Mouse (Mus musculus): ENCODE results near the gene Bicdl2.

Bicdl2 gene

DNA sequence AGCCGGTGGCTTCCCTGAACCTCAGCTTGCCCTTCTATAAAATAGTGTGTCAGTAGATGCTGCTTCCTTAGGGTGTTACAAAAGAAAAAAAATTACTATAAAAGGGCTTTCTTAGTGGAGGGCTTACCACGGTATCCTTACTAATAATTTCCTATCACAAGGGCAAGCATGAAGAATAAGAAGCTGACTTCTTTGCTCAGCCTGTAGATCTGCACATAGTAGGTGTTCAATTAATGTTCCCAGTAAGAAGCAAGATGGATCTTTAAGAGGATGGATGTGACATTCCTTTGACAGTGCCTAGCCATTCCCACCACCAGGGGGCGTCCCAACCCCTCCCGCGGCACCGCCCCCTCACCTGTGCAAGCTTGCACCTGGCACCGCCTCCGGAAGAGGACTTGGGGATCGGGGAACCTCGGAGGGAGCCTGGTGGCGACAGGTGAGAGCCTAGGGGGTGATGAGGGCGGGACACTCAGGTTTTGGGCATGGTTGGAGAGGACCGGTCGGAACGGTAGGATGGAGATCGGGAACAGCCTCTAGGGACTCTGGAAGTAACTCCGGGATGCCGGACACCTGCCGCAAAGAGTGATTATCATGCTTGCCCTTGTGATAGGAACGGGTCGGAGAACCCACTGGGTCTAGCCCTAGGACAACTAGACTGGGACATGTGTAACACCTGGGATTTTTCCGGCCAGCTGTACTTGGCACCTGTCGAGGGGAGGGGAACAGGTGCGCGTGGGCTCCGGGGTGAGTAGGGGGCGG, at the start of gene Bicdl2:
Gene Bicdl2 (plus strand): TSS at position 390 of the 759 bp plus-strand sequence.
- DNase-seq (ENCODE audit: low read depth in 1 of 2, low spot score in 2 of 2), result no peak

DNA sequence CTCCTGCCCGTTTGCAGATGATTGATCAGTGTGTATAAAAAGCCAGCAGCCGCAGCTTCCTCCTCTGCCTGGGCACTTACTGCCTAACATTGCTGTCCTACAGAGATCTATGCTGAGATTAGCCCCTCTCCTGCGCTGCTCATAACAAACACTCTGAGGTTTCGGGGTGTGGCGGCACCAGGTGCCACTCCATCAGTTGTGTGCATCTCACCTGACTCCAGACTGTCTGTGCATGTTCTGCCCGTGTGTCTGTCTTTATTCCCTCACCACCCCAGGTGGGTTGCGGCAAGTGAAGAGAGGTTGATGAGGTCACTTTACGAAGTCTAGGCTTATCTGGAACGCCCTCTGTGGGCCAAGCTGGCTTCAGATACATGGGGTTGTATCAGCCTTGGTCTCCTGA, 43.2 kb upstream of the Bicdl2 start:
- no peak for DNase-seq (ENCODE audit: low read depth in 1 of 2, low spot score in 2 of 2)

DNA sequence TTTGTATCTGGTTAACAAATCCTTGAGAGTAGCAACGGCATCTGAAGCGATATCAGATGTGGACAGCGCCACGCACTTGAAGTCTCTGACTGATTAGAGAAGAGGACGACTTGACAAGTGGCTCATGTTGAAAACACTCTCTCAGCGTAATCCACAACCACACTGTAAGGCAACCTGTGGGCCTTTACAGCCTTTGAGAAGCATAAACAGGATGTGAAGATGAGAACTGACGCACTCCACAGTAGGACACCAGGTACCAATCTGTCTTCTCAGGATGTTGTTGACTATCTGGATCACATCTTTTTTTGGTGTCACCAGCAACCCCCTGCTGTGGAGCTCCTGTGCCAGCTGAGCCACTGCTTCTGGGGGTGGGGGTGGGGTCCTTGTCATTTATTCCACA, 40.0 kb upstream of the Bicdl2 start:
- no peak for DNase-seq (ENCODE audit: low read depth in 1 of 2, low spot score in 2 of 2)

DNA sequence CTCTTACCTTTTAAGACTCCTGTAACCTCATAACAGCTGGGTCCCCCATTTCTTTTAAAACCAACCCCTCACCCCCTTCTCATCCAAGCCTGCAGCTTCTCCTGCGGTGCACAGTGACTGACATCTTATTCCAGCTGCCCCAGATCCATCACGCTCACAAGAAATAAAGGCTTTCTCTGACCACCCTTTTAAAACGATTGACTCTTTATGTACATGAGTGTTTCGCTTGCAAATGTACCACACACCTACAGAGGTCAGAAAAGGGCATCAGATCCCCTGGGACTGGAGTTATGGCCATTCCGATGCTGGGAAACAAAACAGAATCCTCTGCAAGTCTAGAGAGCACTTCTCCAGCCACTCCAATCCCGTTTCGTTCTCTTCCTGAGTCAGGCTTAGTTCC, 32.5 kb upstream of the Bicdl2 start:
- no peak for DNase-seq (ENCODE audit: low read depth in 1 of 2, low spot score in 2 of 2)

DNA sequence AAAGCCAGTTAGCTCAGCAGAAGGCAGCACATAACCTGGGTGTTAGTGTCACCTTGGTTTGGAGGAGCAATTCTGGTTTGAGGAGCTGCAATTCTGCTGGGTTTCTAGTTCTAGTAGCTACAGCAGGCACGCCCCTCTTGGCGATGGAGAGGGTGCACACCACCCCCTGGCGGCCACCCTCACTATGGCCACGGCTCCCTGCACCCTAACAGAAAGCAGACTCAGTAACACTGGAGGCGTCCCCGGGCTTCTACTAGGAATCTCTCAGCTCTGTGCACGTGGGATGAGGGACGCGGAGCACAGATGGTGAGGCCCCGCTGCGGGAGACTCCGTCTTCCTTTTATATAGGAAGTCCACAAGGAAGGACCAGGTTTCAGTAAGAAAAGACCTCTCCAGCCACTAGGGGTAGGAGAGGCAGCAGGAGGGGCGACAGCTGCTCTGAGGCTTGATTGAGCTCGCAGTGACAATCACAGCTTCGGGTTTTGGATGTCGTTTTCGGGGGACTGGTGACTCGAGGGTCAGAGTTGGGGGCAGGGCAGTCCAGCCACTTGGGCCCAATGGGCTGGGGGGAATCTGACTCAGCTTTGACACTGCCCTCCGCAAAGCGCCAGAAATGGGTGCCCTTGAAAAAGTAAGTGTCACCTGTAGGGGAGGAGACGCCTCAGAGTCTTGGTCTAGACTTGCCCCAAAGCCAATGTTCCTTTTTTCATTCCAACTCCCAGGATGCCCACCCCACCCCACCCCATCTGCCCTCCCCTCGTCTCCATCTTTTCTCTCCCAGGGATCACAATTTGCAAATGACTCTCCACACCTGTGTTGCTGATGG, 29.9 kb upstream of the Bicdl2 start:
- DNase-seq (ENCODE audit: low read depth in 1 of 2, low spot score in 2 of 2), result peak; percentile 24 to 58

DNA sequence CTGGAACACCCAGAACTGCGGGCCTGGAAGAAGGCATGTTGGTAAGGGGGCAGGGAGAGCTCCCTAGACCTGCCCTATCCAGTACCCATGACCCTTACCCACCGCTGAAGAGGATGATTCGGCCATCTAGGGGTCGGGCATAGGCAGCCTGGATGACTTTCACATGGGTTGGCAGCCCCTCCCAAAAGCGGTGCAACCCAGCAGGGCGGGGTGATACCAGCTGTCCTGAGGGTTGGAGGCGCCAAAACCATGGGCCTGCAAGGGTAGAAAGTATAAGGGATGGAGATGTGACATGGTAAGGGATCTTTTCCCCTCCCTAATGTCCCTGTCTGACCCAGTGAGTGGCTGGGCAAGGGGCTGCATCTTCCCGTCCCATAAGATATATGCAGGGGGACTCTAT, 29.1 kb upstream of the Bicdl2 start:
- no peak for DNase-seq (ENCODE audit: low read depth in 1 of 2, low spot score in 2 of 2)

DNA sequence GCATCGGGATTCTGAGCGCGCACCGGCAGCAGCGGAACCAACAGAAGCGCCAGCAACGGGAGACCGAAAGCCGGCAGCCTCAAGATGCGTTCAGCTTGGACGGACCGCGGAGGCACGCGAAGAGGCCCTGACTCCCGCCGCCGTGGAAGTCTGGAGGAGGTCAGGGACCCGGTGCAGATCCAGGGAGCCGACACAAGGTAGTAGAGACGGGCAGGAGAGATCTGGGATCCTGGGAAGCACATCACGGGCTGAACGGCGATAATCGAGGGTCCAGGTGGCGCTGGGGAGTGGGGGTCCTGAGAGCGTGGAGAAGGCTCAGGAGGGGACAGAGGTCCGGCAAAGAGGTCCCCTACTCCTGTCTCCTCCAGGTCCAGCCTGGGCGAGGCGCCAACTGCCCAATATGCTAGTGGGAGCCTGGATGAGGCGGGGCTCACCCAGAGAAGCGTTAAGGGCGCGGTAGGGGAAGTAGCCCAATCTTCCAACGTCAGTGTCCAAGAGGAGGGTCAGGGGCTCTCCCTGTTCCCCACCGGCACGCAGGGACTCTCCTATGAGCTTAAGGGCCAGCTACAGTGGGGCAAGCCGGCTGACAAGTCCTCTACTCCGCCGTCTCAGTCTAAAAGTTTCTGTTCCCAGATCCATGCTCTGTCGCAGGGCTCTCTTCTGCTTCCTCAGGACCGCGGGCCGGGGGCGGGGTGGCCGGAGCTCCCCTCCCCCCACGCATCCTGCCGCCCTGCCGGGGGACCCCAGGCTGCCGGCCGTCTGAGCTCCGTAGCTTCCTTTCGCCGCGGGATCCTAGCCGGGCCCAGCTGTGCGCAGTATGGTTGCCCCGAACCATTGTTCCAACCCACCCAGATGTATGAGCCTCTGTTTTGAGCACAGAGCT, 15.5 kb upstream of the Bicdl2 start, which contains the start of gene Mmp25:
Gene Mmp25 (minus strand): TSS at position 665 of the 883 bp plus-strand sequence.
- no peak for DNase-seq (ENCODE audit: low read depth in 1 of 2, low spot score in 2 of 2)

DNA sequence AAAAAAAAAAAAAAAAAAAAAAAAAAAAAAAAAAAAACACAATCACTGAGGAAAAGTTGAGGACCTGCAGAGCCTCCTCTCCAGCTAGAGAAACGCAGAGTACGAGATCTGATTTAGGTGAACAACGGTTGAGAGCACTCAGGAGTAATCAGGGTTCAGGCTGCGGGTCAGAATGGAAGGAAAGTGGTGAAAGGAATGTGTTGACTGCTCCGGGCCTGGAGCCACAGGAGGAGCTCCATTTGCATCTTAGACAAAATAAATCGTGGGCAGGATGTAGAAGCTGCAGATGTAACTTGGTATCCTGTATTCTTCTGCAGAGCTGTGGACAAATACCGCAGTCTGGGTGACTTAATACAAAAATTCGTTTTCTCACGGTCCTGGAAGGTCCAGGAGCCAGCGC, 14.4 kb upstream of the Bicdl2 start:
- DNase-seq (ENCODE audit: low read depth in 1 of 2, low spot score in 2 of 2), result no peak

DNA sequence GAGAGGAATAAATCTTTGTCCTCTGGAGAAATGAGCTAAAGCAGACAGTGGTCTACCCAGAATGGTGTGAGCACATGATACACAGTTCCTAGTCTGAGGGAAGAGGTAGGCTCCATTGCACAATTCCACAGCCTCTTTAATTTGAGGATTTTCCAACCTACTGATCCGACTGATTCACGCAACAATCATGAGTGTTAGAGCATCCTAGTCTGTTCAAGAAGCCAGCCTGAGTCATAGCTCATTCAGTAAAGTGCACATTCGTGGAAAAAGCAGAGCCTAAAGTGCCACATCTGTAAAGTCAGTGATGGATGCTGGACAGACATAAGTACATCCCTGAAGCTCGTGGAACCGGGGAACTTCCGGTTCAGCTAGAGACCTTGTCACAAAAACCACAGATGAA, 8.9 kb upstream of the Bicdl2 start:
- DNase-seq (ENCODE audit: low read depth in 1 of 2, low spot score in 2 of 2), result no peak

DNA sequence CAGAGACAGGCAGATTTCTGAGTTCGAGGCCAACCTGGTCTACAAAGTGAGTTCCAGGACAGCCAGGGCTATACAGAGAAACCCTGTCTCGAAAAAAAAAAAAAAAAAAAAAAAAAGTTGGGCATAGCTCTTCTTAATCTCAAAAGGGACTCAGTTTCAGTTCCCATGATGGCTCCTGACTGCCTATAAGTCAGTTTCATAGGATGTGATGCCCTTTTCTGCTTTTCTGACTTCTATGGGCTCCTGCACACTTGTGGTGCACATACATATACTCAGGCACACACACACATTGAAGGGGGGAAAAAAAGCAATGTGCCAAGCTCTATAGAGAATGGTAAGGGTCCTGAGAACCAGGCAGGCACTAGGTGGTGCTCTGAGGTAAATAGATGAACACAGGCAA, 7.0 kb upstream of the Bicdl2 start:
- no peak for DNase-seq (ENCODE audit: low read depth in 1 of 2, low spot score in 2 of 2)

DNA sequence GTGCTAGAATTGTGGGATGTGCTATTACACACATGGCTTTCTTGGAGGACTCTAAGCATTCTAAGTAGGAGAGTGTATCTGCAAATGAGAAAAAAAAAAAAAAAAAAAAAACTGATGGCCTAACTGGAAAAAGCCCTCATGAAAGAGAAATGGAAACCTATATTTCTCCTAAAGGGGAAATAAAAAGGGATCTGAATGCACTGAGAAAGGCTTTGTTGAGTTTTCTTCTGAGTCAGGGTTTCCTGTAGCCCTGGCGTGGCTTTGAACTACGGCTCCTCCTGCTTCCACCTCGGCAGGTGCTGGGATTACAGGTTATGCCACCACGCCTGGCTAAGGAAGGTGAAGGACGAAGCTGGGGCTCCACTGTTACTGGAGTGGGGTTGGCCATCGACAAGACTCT, 6.3 kb upstream of the Bicdl2 start:
- DNase-seq (ENCODE audit: low read depth in 1 of 2, low spot score in 2 of 2), result no peak

DNA sequence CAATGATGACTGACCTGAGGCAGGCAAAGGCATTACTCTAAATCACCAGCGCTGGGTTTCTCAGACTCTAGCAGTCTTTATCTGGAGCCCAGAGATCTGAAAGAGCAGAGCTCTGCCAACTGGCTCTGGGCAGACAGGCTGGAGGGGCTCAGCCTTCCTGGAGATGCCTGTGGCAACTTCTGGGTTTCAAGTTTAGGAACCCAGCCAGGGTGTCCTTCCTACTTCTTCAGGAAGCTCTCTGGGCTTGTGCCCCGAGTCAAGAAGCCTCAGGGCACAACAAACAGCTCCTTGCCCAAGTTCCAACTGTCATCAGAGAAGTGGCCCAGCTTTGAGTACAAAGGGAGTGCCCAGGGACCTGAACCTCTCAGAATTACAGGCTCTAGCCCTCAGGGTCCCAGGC, 5.9 kb upstream of the Bicdl2 start:
- no peak for DNase-seq (ENCODE audit: low read depth in 1 of 2, low spot score in 2 of 2)

DNA sequence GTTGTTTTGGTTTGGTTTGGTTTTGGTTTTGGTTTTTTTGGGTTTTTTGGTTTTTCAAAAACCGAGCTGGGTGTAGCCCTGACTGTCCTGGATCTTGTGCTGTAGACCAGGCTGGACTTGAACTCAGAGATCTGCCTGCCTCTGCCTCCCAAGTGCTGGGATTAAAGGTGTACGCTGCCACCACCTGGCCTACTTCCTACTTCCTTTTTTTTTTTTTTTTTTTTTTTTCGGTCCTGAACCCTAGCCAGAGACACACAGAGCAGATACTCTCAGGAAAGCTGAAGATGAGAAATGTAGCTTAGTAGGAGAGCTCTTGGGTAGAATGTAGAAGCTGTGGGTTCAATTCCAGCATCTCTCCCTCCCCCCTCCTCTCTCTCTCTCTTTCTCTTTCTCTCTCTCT, 1.9 kb upstream of the Bicdl2 start:
- no peak for DNase-seq (ENCODE audit: low read depth in 1 of 2, low spot score in 2 of 2)

DNA sequence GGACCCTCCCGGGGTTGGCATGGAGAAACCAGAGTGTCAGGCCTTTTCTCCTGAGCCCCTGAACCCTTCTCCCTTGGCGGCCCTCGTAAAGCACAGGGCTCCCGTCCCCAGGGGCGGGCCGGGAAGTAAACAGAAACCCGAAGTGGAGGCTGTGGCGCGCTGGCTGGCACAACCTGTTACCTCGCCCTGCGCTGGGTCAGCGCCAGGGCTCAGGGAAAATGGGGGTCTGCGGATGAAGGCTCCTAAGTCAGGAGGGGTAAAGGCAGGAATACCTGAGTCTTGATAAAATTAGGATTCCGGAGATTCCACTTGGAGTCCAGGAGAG, 532 bp downstream of the Bicdl2 start:
- no peak for DNase-seq (ENCODE audit: low read depth in 1 of 2, low spot score in 2 of 2)

DNA sequence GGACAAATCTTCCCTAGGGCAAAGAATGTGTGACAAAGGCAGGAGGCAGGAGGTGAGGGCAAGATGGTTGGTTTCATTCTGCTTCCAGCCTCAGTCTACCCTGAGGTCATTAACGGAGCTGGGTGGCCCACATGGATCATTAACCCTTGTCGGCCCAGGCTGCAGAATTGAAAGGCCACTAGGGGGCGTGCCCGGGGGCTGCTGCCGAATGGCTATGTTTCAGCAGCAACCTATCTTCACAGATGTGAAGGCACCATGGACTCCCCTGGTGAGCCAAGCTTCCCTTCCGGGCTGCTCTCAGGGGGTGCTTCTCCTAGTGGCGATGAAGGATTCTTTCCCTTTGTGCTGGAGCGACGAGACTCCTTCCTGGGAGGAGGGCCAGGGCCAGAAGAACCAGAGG, 1.2 kb downstream of the Bicdl2 start:
- no peak for DNase-seq (ENCODE audit: low read depth in 1 of 2, low spot score in 2 of 2)

DNA sequence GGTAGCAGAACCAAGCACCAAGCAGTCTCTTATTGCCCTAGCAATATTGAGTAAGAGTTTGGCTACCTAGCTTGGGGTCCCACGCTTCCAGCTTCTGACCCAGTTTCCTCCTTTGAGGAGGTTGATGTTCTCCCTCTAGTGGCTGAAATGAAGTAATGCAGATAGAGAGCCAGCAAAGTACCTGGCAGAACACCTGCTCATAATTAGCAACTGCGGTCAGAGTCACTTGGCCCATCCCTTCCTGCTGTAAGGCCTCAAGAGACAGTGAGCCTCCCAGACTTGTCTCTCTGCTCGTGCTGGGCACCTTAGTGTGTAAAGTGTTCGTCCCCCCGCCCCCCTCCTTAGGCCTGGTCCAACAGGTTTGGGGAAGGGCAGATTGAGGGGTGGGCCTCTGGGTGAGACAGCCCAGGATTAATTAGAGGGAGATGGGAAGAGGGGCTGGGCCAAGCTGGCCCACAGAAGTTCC, 4.3 kb downstream of the Bicdl2 start:
- DNase-seq (ENCODE audit: low read depth in 1 of 2, low spot score in 2 of 2), result no peak

DNA sequence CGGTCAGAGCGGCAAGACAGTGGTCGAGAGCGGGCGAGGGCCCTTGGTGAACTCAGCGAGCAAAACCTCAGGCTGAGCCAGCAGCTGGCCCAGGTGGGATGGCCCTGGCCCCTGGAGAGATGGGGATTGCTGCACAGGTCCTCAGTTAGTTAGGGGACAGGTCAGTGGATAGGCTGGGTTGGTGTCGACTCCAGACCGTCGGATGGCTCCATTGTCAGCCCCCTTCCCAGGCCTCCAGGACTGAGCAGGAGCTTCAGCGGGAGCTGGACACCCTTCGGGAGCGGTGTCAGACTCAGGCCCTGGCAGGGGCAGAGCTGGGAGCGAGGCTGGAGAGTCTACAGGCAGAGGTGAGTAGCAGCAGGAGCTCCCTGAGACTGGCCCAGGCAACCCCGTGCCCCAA, 5.2 kb downstream of the Bicdl2 start:
- DNase-seq (ENCODE audit: low read depth in 1 of 2, low spot score in 2 of 2), result no peak

DNA sequence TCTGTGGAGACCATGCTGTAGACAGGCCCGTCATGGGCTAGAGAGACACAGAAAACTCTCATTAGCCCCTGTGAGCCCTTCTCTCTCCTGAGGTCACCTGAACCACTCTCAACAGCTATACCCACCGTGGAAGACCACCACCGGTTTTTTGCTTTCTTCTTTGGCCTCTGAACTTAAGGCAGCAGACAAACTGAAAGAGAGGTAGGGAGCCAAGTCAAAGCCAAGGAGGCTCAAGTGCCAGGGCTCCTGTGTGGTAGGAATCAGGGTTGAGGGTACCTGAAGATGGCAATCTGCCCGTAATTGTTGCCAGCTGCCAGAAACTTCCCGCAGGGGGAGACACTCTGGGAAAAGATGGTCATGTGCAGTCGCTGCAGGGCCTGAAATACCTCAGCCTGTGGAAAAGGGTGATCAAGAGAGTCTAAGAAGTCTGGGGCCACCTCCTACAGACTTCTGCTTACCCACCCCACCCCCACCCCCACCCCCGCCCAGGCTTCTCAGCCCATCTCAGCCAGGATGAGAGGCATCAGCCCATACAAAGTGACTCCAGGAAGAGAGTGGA, 10.3 kb downstream of the Bicdl2 start:
- DNase-seq (ENCODE audit: low read depth in 1 of 2, low spot score in 2 of 2), result no peak

DNA sequence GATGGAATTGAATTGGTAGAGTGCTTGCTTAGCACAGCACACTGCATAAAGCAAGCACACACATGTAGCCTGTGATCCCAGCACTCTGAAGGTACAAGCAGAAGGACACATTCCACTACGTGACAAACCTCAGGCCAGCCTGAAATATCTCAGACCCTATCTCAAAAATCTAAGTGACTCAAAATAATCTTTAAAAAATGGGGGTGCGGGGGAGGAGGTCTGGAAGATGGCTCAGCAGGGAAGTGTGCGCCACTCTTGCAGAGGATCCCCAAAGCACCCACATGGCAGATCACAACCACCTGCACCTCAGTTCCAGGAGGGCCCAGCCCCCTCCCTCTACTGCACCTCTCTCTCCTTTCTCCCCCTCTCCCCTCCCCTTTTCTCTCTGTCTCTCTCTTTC, 11.2 kb downstream of the Bicdl2 start:
- DNase-seq (ENCODE audit: low read depth in 1 of 2, low spot score in 2 of 2), result no peak

DNA sequence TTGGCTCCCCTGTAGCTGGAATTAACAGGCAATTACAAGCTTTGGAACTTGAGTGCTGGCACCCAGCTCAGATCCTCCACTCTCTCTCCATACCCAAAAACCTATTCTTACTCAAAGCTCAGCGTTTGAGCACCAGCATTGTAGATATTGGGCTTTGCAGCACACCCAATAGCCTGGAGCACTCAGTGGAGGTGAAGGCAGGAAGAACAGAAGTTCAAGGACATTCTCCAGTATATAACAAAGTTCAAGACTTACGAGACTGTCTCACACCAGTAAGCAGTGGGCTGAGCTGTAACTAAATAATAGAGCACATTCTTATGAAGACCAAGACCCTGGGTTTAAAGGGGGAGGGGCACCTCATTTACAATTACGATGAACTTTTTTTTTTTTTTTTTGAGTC, 12.5 kb downstream of the Bicdl2 start:
- DNase-seq (ENCODE audit: low read depth in 1 of 2, low spot score in 2 of 2), result no peak

DNA sequence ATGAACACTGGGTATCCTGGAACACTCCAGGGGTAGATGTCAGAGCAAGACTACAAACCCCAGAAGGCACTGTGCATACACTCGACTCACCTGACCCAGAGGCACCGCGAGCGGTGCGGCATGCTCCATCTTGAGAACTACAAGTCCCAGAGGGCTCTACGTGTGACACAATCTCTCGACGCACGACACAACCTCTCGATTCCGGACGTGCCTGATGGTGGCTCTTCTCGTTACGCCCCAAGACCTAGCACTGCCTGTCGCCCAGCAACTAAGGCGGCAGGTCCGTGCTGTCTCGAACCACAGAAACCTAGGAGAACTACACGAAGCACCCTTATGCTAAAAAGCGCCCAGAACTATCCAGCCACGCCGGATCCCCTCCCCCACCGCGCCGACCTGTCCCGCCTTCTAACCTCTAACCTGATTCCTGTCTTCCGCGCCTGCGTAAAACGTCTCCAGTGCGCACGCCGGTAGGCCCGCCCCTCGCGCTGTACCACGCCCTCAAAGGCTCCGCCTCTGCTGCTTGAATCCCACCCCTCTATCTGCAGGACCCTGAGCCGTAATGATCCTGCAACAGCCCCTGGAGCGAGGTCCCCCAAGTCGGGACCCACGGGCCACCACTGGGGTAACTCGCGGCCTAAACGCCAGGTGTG, 13.2 kb downstream of the Bicdl2 start, which contains the start of the genes Hcfc1r1 and Thoc6:
Gene Hcfc1r1 (plus strand): TSS at position 173 of the 650 bp plus-strand sequence.
Gene Thoc6 (minus strand): TSS at position 459 of the 650 bp plus-strand sequence.
- peak; percentile 65 to 85 for DNase-seq (ENCODE audit: low read depth in 1 of 2, low spot score in 2 of 2)
